Mouse (Mus musculus) intestine, embryonic 14.5 days (tissue): ENCODE results near the gene Pbx3. TPM values are rescaled to one million over a fixed set of nuclear protein-coding genes. Genes with fewer than 3 reads are reported as not detected.

Experiments used
- ATAC-seq: fragments of 200-750 bp; cut with Nextera tagmentation; replicated peaks from 2 replicates; pipeline ENCODE4 v1.8.0; 2017; ENCODE audit warnings: low read depth, moderate number of reproducible peaks, moderate TSS enrichment, moderate library complexity; ENCODE audit not compliant: low FRiP score, low TSS enrichment
- DNase-seq: peaks from one replicate; pipeline ENCODE4 v3.0.0-alpha.2; 2018; ENCODE audit warnings: low spot score
- H3K27ac ChIP-seq: fragments of 300-500 bp; sonication (generic); 2 replicates; pipeline ENCODE4 v1.5.1; 2014; ENCODE audit warnings: low read depth, mild to moderate bottlenecking, control low read depth
- H3K27me3 ChIP-seq: fragments of 300-500 bp; sonication (generic); replicated peaks from 2 replicates; pipeline ENCODE4 v1.6.1; 2014; ENCODE audit warnings: low read length, control low read depth; ENCODE audit not compliant: control insufficient read depth, insufficient read depth
- H3K36me3 ChIP-seq: fragments of 300-500 bp; sonication (generic); 2 replicates; pipeline ENCODE4 v1.6.1; 2014; ENCODE audit warnings: low read length, control low read depth; ENCODE audit not compliant: control insufficient read depth, insufficient read depth
- H3K4me1 ChIP-seq: fragments of 300-500 bp; sonication (generic); replicated peaks from 2 replicates; pipeline ENCODE4 v1.6.1; 2014; ENCODE audit warnings: low read length, control low read depth, mixed read lengths; ENCODE audit not compliant: control insufficient read depth, insufficient read depth
- H3K4me2 ChIP-seq: fragments of 300-500 bp; sonication (generic); 2 replicates; pipeline ENCODE4 v1.6.1; 2014; ENCODE audit warnings: low read length
- H3K4me3 ChIP-seq: fragments of 300-500 bp; sonication (generic); 2 replicates; pipeline ENCODE4 v1.5.1; 2014; ENCODE audit warnings: low read depth, low read length, control low read depth, mixed read lengths
- H3K9ac ChIP-seq: fragments of 300-500 bp; sonication (generic); 2 replicates; pipeline ENCODE4 v1.6.1; 2014; ENCODE audit warnings: mild to moderate bottlenecking, low read length
- H3K9me3 ChIP-seq: fragments of 300-500 bp; sonication (generic); 2 replicates; pipeline ENCODE4 v1.6.1; 2016; ENCODE audit warnings: low read length, control low read depth; ENCODE audit not compliant: control insufficient read depth
- WGBS: fragments of 180-500 bp; shearing (Covaris S2); extraction: QIAGEN DNeasy Blood & Tissue Kit; methylation state at CpG from one replicate; pipeline ENCODE4 v1.1.7; 2014; 5-methylcytosine and 5-hydroxymethylcytosine counted together
- polyA plus RNA-seq: library from polyadenylated mRNA; unstranded; fragments of >200 nt; fragmentation: Nextera tagmentation; extraction: Ambion mirVana; gene quantifications from 2 replicates; pipeline ENCODE4 v1.2.1, GENCODE M21; 2014

Gene Pbx3
- polyA plus RNA-seq, 1 experiment from 2014 or later, result 26.9 TPM

- DNase-seq (no peak), ATAC-seq (no peak)
- H3K9me3 ChIP-seq, result no peaks in the 10 kb centered on the region
- no peak overlapping the region for H3K4me3 ChIP-seq
- no peaks in the 10 kb centered on the region for H3K36me3 ChIP-seq
- no peak overlapping the region for H3K4me2 ChIP-seq
- 89% methylated on average over 10 of the region's 10 CpGs for WGBS
- H3K27ac ChIP-seq, result no peak overlapping the region
- no peaks in the 10 kb centered on the region for H3K27me3 ChIP-seq
- no peak overlapping the region for H3K9ac ChIP-seq
- H3K4me1 ChIP-seq, result no peaks in the 10 kb centered on the region
Observed at GRCm38 (mm10) chr2:34275630-34276193, 97.2 kb downstream of the Pbx3 start.

- H3K9me3 ChIP-seq, result no peaks in the 10 kb centered on the region
- DNase-seq, result no peak
- H3K4me3 ChIP-seq, result no peak overlapping the region
- no peak overlapping the region for H3K4me2 ChIP-seq
- no peak overlapping the region for H3K27ac ChIP-seq
- H3K9ac ChIP-seq, result no peak overlapping the region
- no peak for ATAC-seq
- no peaks in the 10 kb centered on the region for H3K27me3 ChIP-seq
- H3K4me1 ChIP-seq, result peaks cover 13% of the 10 kb centered on the region
- no peaks in the 10 kb centered on the region for H3K36me3 ChIP-seq
Observed at GRCm38 (mm10) chr2:34262046-34262445, 110.9 kb downstream of the Pbx3 start.

GRCm38 (mm10) chr2:34260653-34261076 is 112.3 kb downstream of the Pbx3 start:
- Histone ChIP-seq H3K4me2 (no peak overlapping the region), H3K27ac (no peak overlapping the region), H3K4me3 (no peak overlapping the region), H3K36me3 (no peaks in the 10 kb centered on the region), H3K4me1 (peaks cover 25% of the 10 kb centered on the region), H3K9me3 (no peaks in the 10 kb centered on the region), H3K9ac (no peak overlapping the region), H3K27me3 (no peaks in the 10 kb centered on the region)
- 69% methylated on average over 4 of the region's 4 CpGs for WGBS
- ATAC-seq (no peak), DNase-seq (no peak)

GRCm38 (mm10) chr2:34258256-34258655 is 114.7 kb downstream of the Pbx3 start:
- H3K4me1 ChIP-seq, result peaks cover 36% of the 10 kb centered on the region
- no peak for ATAC-seq
- no peaks in the 10 kb centered on the region for H3K36me3 ChIP-seq
- H3K27me3 ChIP-seq, result no peaks in the 10 kb centered on the region
- no peak for DNase-seq
- no peak overlapping the region for H3K4me2 ChIP-seq
- no peak overlapping the region for H3K9ac ChIP-seq
- H3K4me3 ChIP-seq, result no peak overlapping the region
- no peaks in the 10 kb centered on the region for H3K9me3 ChIP-seq
- no peak overlapping the region for H3K27ac ChIP-seq
- 41% methylated on average over 2 of the region's 2 CpGs for WGBS

- DNase-seq (no peak), ATAC-seq (no peak)
- Histone ChIP-seq H3K4me2 (no peak overlapping the region), H3K27ac (0 out of 2 replicates have a peak overlapping the region, but pooled peaks have one; percentile 18), H3K4me1 (peaks cover 39% of the 10 kb centered on the region), H3K36me3 (no peaks in the 10 kb centered on the region), H3K9me3 (no peaks in the 10 kb centered on the region), H3K27me3 (no peaks in the 10 kb centered on the region), H3K9ac (no peak overlapping the region), H3K4me3 (no peak overlapping the region)
- 37% methylated on average over 2 of the region's 2 CpGs for WGBS
Observed at GRCm38 (mm10) chr2:34257611-34258010, 115.3 kb downstream of the Pbx3 start.

GRCm38 (mm10) chr2:34256000-34256553 is 116.9 kb downstream of the Pbx3 start:
- Histone ChIP-seq H3K27me3 (no peaks in the 10 kb centered on the region), H3K4me1 (peaks cover 45% of the 10 kb centered on the region), H3K4me3 (no peak overlapping the region), H3K9me3 (no peaks in the 10 kb centered on the region), H3K9ac (no peak overlapping the region), H3K36me3 (no peaks in the 10 kb centered on the region), H3K4me2 (no peak overlapping the region), H3K27ac (no peak overlapping the region)
- 57% methylated on average over 6 of the region's 6 CpGs for WGBS
- ATAC-seq (no peak), DNase-seq (no peak)

GRCm38 (mm10) chr2:34253627-34254026 is 119.3 kb downstream of the Pbx3 start:
- H3K36me3 ChIP-seq, result no peaks in the 10 kb centered on the region
- WGBS, result 7% methylated on average over 1 of the region's 1 CpGs
- H3K9me3 ChIP-seq, result no peaks in the 10 kb centered on the region
- peaks cover 50% of the 10 kb centered on the region for H3K4me1 ChIP-seq
- no peak overlapping the region for H3K4me2 ChIP-seq
- H3K9ac ChIP-seq, result no peak overlapping the region
- H3K4me3 ChIP-seq, result no peak overlapping the region
- no peak overlapping the region for H3K27ac ChIP-seq
- ATAC-seq (no peak), DNase-seq (no peak)
- H3K27me3 ChIP-seq, result no peaks in the 10 kb centered on the region

- DNase-seq, result no peak
- Histone ChIP-seq H3K27ac (no peak overlapping the region), H3K9me3 (no peaks in the 10 kb centered on the region), H3K9ac (no peak overlapping the region), H3K4me2 (no peak overlapping the region), H3K4me1 (peaks cover 47% of the 10 kb centered on the region), H3K36me3 (no peaks in the 10 kb centered on the region), H3K27me3 (no peaks in the 10 kb centered on the region), H3K4me3 (no peak overlapping the region)
- 11% methylated on average over 1 of the region's 1 CpGs for WGBS
- no peak for ATAC-seq
Observed at GRCm38 (mm10) chr2:34253111-34253510, 119.8 kb downstream of the Pbx3 start.

- no peak overlapping the region for H3K27ac ChIP-seq
- WGBS, result 44% methylated on average over 3 of the region's 3 CpGs
- DNase-seq (no peak), ATAC-seq (no peak)
- no peak overlapping the region for H3K4me3 ChIP-seq
- no peaks in the 10 kb centered on the region for H3K36me3 ChIP-seq
- peaks cover 39% of the 10 kb centered on the region for H3K4me1 ChIP-seq
- no peaks in the 10 kb centered on the region for H3K27me3 ChIP-seq
- H3K4me2 ChIP-seq, result no peak overlapping the region
- no peak overlapping the region for H3K9ac ChIP-seq
- H3K9me3 ChIP-seq, result no peaks in the 10 kb centered on the region
Observed at GRCm38 (mm10) chr2:34252286-34252685, 120.7 kb downstream of the Pbx3 start.
